Mouse (Mus musculus): ENCODE data around the gene Hmgn2. TPM values are rescaled to one million over a fixed set of nuclear protein-coding genes. Genes with fewer than 3 reads are reported as not detected.
"Not testable (repeated sequence)": the region's sequence is repeated elsewhere in the genome, so short reads cannot be mapped to it uniquely, and the experiment has no call there.

The Hmgn2 gene
- polyA plus RNA-seq, 1 experiment: 11.9 TPM

DNA sequence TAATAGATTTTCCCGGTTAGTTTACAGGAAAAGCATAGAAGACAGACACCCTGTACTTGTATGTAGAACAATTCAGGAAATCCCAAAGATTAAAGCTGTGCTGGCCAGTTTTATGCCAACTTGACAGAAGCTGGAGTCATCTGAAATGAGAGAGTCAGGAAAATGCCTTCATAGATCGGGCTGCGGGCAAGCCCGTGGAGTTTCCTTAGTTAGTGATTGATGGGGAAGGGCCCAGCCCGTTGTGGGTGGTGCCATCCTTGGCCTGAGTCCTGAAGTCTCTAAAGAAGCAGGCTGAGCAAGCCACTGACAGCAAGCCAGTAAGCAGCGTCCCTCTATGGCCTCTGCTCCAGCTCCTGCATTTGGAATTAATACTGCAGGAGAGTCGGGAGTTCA is 39.2 kb downstream of the Hmgn2 start:
- Histone ChIP-seq H3K27ac (ENCODE audit: insufficient read depth, low read length) (no peak overlapping the region), H3K4me3 (ENCODE audit: extremely low read depth, insufficient read depth, insufficient read length) (no peak overlapping the region), H3K4me1 (ENCODE audit: control insufficient read depth, insufficient read depth, insufficient read length) (peaks cover 7% of the 10 kb centered on the region; the same call in 1 of the 2 replicates), H3K36me3 (ENCODE audit: control insufficient read depth, insufficient read depth, low read length) (no peaks in the 10 kb centered on the region), H3K27me3 (ENCODE audit: control insufficient read depth, insufficient read depth, low read length) (no peaks in the 10 kb centered on the region)
- DNase-seq (ENCODE audit: low read depth in 1 of 2, low spot score in 2 of 2): no peak
- WGBS: 19% methylated on average over 7 of the region's 7 CpGs
- no peak for TF ChIP-seq POLR2A (IDR thresholded peaks at IDR 0.05; ENCODE audit: low read depth, low read length)
- no peak for TF ChIP-seq CTCF (IDR thresholded peaks at IDR 0.05; ENCODE audit: extremely low read depth, insufficient read depth, insufficient read length, insufficient replicate concordance)

DNA sequence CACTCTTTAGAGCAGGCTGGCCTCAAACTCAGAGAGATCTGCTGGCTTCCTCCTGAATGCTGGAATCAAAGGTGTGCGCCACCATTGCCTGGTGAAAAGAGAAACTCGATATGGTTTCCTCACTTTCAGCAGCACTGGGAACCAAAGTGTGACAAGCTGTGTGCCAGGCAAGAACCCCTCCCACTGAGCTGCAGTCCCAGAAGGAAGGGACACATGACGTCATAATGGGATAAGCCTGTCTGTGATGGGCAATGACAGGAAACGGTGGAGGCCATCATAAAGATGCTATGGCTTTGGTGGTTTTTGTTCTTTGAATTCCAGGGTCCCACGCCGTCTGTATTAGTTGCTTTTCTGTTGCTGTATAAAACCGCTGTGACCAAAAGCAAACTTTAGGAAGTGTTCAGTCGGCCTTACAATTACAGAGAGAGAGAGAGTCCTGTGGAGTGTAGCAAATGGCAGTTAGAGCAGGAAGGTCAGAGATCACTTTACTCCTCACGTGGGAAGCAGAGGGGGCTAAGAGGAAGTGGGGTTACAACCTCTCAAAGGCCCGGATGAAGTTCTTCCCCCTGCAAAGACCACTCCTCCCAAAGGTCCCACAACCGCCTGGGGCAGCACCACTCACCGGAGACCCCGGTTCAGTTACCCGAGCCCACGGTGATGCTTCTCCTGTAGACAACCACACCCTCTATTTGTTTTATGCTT is 39.7 kb downstream of the Hmgn2 start:
- 8% methylated on average over 15 of the region's 15 CpGs for WGBS
- no peaks in the 10 kb centered on the region for H3K36me3 ChIP-seq (ENCODE audit: control insufficient read depth, insufficient read depth, low read length)
- no peak overlapping the region for H3K27ac ChIP-seq (ENCODE audit: insufficient read depth, low read length)
- H3K4me3 ChIP-seq (ENCODE audit: extremely low read depth, insufficient read depth, insufficient read length): no peak overlapping the region
- DNase-seq (ENCODE audit: low read depth in 1 of 2, low spot score in 2 of 2): no peak
- no peaks in the 10 kb centered on the region for H3K27me3 ChIP-seq (ENCODE audit: control insufficient read depth, insufficient read depth, low read length)
- TF ChIP-seq POLR2A (IDR thresholded peaks at IDR 0.05; ENCODE audit: low read depth, low read length): no peak
- no peak for TF ChIP-seq CTCF (IDR thresholded peaks at IDR 0.05; ENCODE audit: extremely low read depth, insufficient read depth, insufficient read length, insufficient replicate concordance)
- H3K4me1 ChIP-seq (ENCODE audit: control insufficient read depth, insufficient read depth, insufficient read length): peaks cover 7% of the 10 kb centered on the region; the same call in 1 of the 2 replicates

DNA sequence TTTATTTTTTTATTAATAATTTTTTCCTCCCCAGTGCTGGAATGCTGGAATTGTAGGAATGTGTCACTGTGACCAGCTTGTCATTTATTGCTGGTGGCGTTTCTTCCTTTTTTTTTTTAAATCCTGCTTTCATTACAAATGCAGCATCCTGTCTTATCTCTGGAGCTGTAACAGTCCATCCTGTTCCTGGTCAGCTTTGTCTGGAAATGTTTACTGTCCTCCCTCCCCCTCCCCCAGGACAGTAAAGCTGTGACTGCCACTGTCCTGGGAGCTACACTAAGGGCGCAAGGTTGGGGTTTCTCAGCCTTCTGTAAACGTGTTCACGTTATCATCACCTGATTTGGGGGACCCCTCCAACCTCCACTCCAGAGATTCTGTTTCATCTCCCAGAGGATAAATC is 43.2 kb downstream of the Hmgn2 start:
- WGBS: 89% methylated on average over 4 of the region's 4 CpGs

DNA sequence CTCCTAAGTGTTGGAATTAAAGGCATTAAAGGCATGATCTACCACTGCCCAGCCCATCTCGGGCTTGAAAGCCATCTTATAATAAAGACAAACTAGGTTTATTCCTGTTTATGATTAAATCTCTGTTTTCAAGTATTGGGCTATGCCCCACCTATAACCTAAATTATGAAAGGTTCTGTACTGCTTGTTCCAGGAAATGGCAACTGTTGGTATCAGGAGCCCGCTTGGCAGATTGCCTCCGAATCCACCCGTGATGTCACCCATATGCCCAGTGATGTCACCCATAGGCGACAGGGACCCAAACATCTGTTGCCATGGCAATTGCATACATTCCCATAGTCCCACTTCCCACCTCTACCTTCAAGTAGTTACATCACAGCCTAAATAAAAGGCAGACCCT is 44.7 kb downstream of the Hmgn2 start:
- no peak for TF ChIP-seq POLR2A (IDR thresholded peaks at IDR 0.05; ENCODE audit: low read depth, low read length)
- TF ChIP-seq CTCF (IDR thresholded peaks at IDR 0.05; ENCODE audit: extremely low read depth, insufficient read depth, insufficient read length, insufficient replicate concordance): no peak
- Histone ChIP-seq H3K27me3 (ENCODE audit: control insufficient read depth, insufficient read depth, low read length) (no peaks in the 10 kb centered on the region), H3K36me3 (ENCODE audit: control insufficient read depth, insufficient read depth, low read length) (no peaks in the 10 kb centered on the region), H3K4me1 (ENCODE audit: control insufficient read depth, insufficient read depth, insufficient read length) (peaks cover 4% of the 10 kb centered on the region; the same call in 1 of the 2 replicates), H3K4me3 (ENCODE audit: extremely low read depth, insufficient read depth, insufficient read length) (no peak overlapping the region), H3K27ac (ENCODE audit: insufficient read depth, low read length) (no peak overlapping the region)
- 91% methylated on average over 5 of the region's 5 CpGs for WGBS
- DNase-seq (ENCODE audit: low read depth in 1 of 2, low spot score in 2 of 2): no peak

More for the DNA sequence above, 43.2 kb downstream of the Hmgn2 start:
- Histone ChIP-seq H3K27me3 (ENCODE audit: control insufficient read depth, insufficient read depth, low read length) (no peaks in the 10 kb centered on the region), H3K4me1 (ENCODE audit: control insufficient read depth, insufficient read depth, insufficient read length) (peaks cover 7% of the 10 kb centered on the region; the same call in 1 of the 2 replicates), H3K27ac (ENCODE audit: insufficient read depth, low read length) (no peak overlapping the region), H3K4me3 (ENCODE audit: extremely low read depth, insufficient read depth, insufficient read length) (no peak overlapping the region), H3K36me3 (ENCODE audit: control insufficient read depth, insufficient read depth, low read length) (no peaks in the 10 kb centered on the region)
- no peak for TF ChIP-seq POLR2A (IDR thresholded peaks at IDR 0.05; ENCODE audit: low read depth, low read length)
- no peak for TF ChIP-seq CTCF (IDR thresholded peaks at IDR 0.05; ENCODE audit: extremely low read depth, insufficient read depth, insufficient read length, insufficient replicate concordance)
- DNase-seq (ENCODE audit: low read depth in 1 of 2, low spot score in 2 of 2): no peak

DNA sequence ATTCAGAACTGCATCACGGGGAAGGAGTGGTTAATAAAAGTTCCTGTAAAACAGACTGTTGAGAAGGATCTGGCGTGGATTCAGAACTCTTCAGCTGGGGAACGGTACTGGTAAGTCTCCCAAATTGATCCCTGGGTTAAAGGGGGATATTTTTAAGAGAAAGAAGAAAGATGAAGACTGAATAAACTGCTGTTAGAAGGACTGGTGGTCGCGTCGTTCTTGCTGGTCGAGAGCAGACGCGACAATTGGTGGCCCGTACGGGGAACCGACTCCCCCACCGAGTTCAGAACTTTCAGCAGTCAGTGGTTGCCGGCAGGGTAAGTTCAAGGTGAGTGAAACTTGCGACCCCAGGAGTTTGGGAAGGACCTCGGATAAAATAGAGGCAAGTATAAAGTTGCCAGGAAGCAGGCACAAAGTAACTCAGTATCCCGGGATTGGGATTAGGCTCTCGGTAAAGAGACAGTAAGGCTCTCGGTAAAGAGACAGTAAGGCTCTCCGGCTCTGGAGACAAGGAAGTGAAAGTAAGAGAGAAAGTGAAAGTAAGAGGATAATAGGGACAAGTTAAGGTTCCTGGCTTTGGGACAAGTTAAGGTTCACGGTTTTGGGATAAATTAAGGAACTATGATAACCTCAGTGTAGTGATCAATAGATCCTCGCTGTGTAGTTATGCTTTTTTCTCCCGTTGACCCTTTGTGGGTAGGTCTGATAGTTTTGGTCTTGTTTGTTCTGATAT is 50.2 kb downstream of the Hmgn2 start:
- not testable (repeated sequence) for DNase-seq (ENCODE audit: low read depth in 1 of 2, low spot score in 2 of 2); H3K27ac ChIP-seq (ENCODE audit: insufficient read depth, low read length); H3K4me3 ChIP-seq (ENCODE audit: extremely low read depth, insufficient read depth, insufficient read length); H3K4me1 ChIP-seq (ENCODE audit: control insufficient read depth, insufficient read depth, insufficient read length); H3K36me3 ChIP-seq (ENCODE audit: control insufficient read depth, insufficient read depth, low read length); H3K27me3 ChIP-seq (ENCODE audit: control insufficient read depth, insufficient read depth, low read length)
- WGBS: 85% methylated on average over 23 of the region's 23 CpGs

Other genes starting within 250 kb of the Hmgn2 start
- gene Arid1a, start 211.9 kb downstream of the Hmgn2 start, polyA plus RNA-seq (2012; rRNA removed): 142 and 150 TPM in 2 replicates
- gene Rps6ka1, start 80.9 kb downstream of the Hmgn2 start, polyA plus RNA-seq (2012; rRNA removed): 76.6 and 98.9 TPM in 2 replicates
- gene Dhdds, start 32.3 kb upstream of the Hmgn2 start, polyA plus RNA-seq (2012; rRNA removed): 13.0 and 14.1 TPM in 2 replicates
- 0.11 and 0.42 TPM in 2 replicates for gene Lin28a, start 50.2 kb upstream of the Hmgn2 start, polyA plus RNA-seq (2012; rRNA removed)
- 3.6 and 3.8 TPM in 2 replicates for gene Zfp683, start 85.2 kb upstream of the Hmgn2 start, polyA plus RNA-seq (2012; rRNA removed)
- 4.3 and 5.3 TPM in 2 replicates for gene Crybg2, start 92.2 kb upstream of the Hmgn2 start, polyA plus RNA-seq (2012; rRNA removed)
- gene Cd52, start 126.4 kb upstream of the Hmgn2 start, polyA plus RNA-seq (2012; rRNA removed): 400 and 461 TPM in 2 replicates
- gene Ubxn11, start 133.9 kb upstream of the Hmgn2 start, polyA plus RNA-seq (2012; rRNA removed): 33.7 and 43.0 TPM in 2 replicates
- 1,465 and 2,211 TPM in 2 replicates for gene Sh3bgrl3, start 160.1 kb upstream of the Hmgn2 start, polyA plus RNA-seq (2012; rRNA removed)
- 15.2 and 20.8 TPM in 2 replicates for gene Cep85, start 218.5 kb upstream of the Hmgn2 start, polyA plus RNA-seq (2012; rRNA removed)
- gene Gm7534, start 234.4 kb upstream of the Hmgn2 start, polyA plus RNA-seq (2012; rRNA removed): not detected in 2 replicates

All from spleen, adult 2 months (tissue).